Mouse (Mus musculus): Measurements from ENCODE around the gene Olfr666.
"Not testable (repeated sequence)": the region's sequence is repeated elsewhere in the genome, so short reads cannot be mapped to it uniquely, and the experiment has no call there.

The Olfr666 gene

DNA sequence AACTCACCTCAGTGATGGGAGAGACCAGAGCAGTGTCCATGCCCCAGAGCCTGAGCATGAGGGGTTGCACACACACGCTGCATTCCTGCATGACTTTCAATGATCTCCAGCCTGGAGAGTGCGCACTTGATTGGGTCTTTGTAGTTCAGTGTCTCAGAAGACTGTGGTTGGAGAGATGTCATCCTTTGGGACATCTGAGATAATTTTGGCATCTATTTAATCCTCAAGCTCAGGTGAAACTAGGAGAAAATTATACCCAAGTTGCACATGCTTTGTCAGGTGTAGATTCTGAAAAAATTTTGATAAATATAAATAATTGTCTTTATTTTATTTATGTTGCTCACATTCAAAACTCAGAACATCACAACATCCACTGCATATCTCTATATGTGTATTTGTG, at the start of gene Olfr666:
Olfr666 (minus strand) TSS at position 101 of the 400 bp plus-strand sequence.
- no peak for DNase-seq (ENCODE audit: low spot score)

DNA sequence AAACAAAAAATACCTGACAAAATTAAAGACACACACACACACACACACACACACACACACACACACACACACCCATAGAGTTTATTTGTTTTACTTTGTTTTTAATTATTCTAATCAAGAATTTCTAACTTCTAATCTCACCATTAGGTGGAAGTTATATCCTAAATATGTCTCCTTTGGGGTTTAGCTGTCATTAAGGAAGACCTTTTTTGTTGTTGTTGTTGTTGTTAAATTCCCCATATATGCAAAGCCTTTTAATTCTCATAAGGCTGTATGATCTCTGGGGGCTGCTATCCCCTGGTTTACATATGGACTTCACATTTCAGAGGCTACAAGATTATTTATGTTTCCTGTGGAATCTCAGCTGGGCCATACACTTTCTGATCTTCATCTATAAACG, 38.2 kb upstream of the Olfr666 start, which contains the start of gene Olfr669:
Olfr669 (plus strand) TSS at position 301 of the 400 bp plus-strand sequence.
- no peak for DNase-seq (ENCODE audit: low spot score)

DNA sequence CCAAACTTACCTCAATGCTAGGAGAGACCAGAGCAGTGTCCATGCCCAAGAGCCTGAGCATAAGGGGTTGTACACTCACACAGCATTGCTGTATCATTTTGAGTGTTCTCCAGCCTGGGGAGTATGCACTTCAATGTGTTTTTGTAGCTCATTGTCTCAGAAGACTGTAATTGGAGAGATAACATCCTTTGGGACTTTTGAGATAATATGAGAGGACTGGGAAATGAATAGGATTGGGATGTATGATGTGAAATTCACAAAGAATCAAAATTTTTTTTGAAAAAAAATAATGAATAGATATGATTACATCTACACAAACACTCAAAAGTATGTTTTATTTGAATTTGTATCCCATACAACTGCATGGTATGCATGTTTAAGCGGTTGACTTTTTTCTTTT, 32.2 kb upstream of the Olfr666 start, which contains the start of gene Olfr668:
Olfr668 (minus strand) TSS at position 101 of the 400 bp plus-strand sequence.
- DNase-seq (ENCODE audit: low spot score) = no peak

DNA sequence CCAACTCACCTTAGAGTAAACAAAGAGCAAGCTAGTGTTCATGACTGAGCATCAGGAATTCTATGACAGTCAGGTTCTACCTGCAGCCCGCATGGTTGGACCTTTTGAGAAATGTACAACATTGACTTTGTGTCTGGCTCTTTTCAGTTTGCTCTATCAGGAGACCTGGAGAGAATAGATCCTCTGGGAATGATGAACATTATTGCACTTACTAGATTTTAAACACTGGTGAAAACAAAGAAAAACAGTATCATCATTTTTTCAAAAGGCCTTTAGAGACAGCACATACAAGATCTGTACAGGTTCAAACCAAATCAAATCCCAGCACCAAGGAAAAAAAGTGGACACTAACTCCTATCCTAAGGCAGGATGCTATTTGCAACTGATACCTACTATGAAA, 25.6 kb upstream of the Olfr666 start, which contains the start of gene Olfr667:
Olfr667 (minus strand) TSS at position 101 of the 400 bp plus-strand sequence.
- no peak for DNase-seq (ENCODE audit: low spot score)

DNA sequence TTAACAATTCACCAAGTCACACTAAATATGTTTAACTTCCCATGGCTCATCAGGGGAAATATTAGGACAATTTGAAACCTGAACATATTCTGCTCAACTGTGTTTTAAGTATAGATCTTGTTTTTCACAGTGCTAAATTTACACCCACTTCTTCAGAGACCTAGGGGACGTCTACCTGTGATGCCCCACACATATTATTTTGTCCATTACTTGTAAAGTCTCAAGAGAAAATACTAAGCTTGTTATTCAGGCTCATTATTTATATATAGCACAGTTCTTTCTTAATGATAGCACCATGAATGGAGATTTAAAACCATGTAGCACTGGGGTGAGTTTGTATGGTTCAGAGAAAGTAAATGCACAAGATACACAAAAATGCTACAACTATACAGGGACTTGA, 18.0 kb downstream of the Olfr666 start, which contains the start of gene Olfr665:
Olfr665 (plus strand) TSS at position 301 of the 400 bp plus-strand sequence.
- no peak for DNase-seq (ENCODE audit: low spot score)

DNA sequence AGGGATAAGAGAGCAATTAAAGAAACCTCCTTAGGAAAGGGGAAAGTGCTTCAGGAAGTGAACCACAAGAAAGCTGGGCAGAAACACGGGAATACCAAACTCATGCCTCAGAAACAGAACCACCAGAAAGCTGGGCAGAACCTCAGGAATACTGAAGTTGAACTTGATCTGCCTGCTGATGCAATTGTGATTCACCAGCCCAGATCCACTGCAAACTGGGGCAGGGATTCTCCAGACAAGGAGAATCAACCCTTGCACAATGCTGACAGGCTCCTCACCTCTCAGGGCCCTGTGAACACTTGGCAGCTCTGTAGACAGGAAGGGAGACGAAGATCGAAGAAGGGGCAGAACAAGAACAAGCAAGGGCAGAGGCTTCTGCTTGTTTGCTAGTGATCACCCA, 34.4 kb downstream of the Olfr666 start:
- no peak for DNase-seq (ENCODE audit: low spot score)

DNA sequence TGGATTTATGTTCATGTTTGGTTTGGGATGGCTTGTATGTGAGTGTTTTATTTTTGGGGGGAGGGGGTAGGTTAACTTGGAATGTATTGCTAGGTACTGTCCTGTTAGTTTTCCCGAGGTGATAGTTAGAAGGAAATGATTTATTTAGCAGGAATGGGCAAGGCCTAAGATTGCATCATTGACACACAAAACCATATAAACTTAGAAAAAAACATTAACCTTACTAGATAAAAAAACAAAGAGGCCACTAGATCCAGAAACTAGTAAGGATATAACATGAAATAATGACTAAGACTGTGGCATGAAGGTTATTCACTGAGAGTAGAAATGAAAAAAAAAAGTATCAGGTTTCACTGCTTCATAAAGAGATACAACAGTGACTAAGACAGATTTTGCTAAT, 38.1 kb downstream of the Olfr666 start:
- no peak for DNase-seq (ENCODE audit: low spot score)

DNA sequence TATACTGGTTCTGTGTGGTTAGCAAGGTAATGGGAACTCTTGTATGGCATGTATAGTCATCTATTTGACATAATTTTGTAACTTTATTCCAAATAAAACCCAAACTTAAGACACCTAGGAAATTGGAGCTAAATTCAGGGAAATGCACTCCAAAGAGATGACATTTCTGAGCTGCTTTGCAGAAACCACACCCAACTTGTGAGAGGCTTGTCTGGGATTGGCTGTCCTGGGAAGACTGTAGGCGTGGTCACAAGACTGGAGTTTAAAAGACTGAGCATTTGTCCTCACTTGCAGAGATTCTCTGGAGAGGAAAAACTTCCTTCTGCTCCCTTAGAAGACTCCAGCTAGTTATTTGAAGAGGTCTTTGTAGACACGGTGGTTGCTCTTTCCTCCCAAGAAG, 39.0 kb downstream of the Olfr666 start, which contains the start of gene Usp17la:
Usp17la (plus strand) TSS at position 301 of the 400 bp plus-strand sequence.
- DNase-seq (ENCODE audit: low spot score) = not testable (repeated sequence)

DNA sequence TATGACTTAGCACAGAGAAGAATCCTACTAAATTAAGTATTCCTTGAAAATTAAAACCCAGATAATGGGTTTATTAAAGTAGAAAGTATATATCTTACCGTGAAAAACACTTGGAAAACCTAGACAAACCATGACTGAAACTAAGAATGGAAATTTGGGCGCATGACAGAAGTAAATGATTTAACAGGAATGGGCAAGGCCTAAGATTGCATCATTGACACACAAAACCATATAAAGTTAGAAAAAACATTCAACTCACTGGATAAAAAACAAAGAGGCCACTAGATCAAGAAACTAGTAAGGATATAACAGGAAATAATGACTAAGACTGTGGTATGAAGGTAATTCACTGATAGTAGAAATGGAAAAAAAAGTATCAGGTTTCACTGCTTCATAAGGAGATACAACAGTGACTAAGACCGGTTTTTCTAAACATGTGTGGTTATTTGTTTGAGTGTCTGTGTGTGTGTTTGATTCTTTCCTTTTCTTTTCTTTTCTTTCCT, 40.5 kb downstream of the Olfr666 start:
- no peak for DNase-seq (ENCODE audit: low spot score)

DNA sequence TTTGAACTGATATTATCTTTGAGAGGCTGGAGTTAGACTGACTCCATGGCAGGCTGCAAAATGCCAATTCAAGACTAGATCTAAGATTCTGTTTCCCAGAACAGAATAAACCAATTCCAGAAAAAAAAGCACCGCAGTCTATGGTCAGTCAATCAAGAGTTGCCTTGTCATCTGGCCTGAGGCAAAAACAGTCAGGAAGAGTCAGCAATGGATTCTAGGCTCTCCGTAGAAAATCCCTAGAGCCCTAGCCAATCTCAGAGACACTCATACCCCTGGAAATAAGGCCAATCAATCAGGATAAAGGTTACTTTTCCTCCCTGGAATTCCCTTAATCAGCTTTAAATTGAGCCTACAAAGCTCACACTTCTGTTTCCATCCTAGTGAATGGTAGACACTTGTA, 44.2 kb downstream of the Olfr666 start:
- not testable (repeated sequence) for DNase-seq (ENCODE audit: low spot score)

DNA sequence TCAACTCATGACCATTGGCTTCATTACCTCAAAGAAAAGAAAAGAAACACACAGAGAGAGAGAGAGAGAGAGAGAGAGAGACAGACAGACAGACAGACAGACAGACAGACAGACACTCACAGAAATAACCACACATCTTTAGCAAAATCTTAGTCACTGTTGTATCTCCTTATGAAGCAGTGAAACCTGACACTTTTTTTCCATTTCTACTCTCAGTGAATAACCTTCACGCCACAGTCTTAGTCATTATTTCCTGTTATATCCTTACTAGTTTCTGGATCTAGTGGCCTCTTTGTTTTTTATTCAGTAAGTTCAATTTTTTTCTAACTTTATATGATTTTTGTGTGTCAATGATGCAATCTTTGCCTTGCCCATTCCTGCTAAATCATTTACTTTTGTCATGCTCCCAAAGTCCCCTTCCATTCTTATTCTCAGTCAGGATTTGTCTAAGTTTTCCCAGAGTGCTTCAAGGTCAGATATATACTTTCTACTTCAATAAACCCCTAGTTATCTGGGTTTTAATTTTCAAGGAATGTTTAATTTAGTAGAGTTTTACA, 51.9 kb downstream of the Olfr666 start:
- no peak for DNase-seq (ENCODE audit: low spot score)

DNA sequence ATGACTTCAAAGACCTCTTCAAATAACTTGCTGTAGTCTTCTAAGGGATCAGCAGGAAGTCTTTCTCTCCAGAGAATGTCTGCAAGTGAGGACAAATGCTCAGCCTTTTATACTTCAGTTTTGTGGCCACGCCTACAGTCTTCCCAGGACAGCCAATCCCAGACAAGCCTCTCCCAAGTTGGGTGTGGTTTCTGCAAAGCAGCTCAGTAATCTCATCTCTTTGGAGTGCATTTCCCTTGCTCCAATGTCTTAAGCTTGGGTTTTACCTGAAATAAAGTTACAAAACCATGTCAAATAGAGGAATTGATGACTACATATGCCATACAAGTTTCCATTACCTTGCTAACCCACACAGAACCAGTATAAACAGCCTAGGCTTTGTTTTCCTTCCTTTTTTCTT, 53.2 kb downstream of the Olfr666 start, which contains the start of gene Usp17lb:
Usp17lb (minus strand) TSS at position 101 of the 400 bp plus-strand sequence.
- no peak for DNase-seq (ENCODE audit: low spot score)

Data from retina, embryonic 14.5 days (tissue).